Mouse (Mus musculus): ENCODE measurements around the gene Gapvd1. TPM values are rescaled to one million over a fixed set of nuclear protein-coding genes. Genes with fewer than 3 reads are reported as not detected.

Gene Gapvd1
- polyA plus RNA-seq, 1 experiment from 2014 or later: 39.0 TPM

DNA sequence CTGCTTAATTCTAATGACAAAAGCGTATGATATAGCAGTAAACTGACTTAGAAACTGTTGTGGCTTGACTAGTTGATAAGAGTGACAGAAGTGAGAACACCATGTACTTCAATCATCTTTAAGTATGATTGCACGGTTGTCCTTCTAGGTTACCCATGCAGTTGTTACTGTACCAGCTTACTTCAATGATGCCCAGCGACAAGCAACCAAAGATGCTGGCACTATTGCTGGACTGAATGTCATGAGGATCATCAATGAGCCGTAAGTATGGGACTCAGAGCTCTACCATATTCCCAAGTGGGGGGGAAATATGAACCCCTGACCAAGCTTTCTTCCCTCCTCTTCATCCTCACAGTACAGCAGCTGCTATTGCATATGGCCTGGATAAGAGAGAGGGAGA is 18.6 kb upstream of the Gapvd1 start:
- ATAC-seq (no peak), DNase-seq (no peak)
- Histone ChIP-seq H3K36me3 (replicated peaks; ENCODE audit: insufficient read depth, low read length) (peaks cover 59% of the 10 kb centered on the region), H3K9ac (replicated peaks) (peak overlapping the region; percentile 37; the same call in 1 of the 2 replicates), H3K9me3 (ENCODE audit: low read length) (no peaks in the 10 kb centered on the region), H3K4me2 (ENCODE audit: low read depth, low read length) (peak overlapping the region; percentile 88), H3K4me3 (ENCODE audit: low read depth, low read length) (peak overlapping the region; percentile 96), H3K27ac (ENCODE audit: low read depth) (no peak overlapping the region), H3K4me1 (ENCODE audit: insufficient read depth) (peaks cover 42% of the 10 kb centered on the region), H3K27me3 (ENCODE audit: insufficient read depth, low read length) (no peaks in the 10 kb centered on the region)
- 75% methylated on average over 4 of the region's 4 CpGs for WGBS (ENCODE audit: insufficient replicate concordance)
- TF ChIP-seq CTCF (IDR thresholded peaks at IDR 0.05; ENCODE audit: low read depth) (no peak), EP300 (IDR thresholded peaks at IDR 0.05; ENCODE audit: low read depth) (no peak)

DNA sequence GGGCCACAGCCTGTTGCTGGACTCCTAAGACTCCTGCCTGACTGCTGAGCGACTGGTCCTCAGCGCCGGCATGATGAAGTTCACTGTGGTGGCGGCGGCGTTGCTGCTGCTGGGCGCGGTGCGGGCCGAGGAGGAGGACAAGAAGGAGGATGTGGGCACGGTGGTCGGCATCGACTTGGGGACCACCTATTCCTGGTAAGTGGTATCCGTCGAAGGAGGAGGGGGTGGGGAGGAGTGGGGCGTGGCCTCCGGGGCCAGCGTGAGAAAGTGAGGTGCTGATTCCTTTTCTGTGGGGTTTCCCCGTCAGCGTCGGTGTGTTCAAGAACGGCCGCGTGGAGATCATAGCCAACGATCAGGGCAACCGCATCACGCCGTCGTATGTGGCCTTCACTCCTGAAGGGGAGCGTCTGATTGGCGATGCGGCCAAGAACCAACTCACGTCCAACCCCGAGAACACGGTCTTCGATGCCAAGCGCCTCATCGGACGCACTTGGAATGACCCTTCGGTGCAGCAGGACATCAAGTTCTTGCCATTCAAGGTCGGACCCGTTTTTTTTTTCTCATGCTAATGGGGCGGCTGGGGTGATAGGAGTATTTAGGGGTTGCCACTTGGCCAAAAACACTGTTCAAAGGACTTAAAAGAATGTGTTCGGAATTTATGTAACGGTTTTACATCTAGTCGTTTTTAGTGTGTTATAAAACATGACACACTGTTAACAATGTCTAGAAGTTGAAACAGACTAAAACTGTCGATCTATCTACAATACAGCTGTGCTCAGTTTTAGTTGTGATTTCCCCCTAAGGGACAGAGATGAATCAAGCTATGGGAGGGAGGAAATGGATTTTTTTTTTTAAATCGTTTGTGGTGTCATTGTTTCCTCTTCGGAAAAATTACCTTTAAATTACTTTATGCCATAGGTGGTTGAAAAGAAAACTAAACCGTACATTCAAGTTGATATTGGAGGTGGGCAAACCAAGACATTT is 17.5 kb upstream of the Gapvd1 start:
- Histone ChIP-seq H3K4me3 (ENCODE audit: low read depth, low read length) (peak overlapping the region; percentile 96), H3K4me2 (ENCODE audit: low read depth, low read length) (peak overlapping the region; percentile 88), H3K36me3 (replicated peaks; ENCODE audit: insufficient read depth, low read length) (peaks cover 49% of the 10 kb centered on the region), H3K27ac (ENCODE audit: low read depth) (peak overlapping the region; percentile 93), H3K27me3 (ENCODE audit: insufficient read depth, low read length) (no peaks in the 10 kb centered on the region), H3K9ac (replicated peaks) (peak overlapping the region; percentile 97), H3K4me1 (ENCODE audit: insufficient read depth) (peaks cover 42% of the 10 kb centered on the region), H3K9me3 (ENCODE audit: low read length) (no peaks in the 10 kb centered on the region)
- ATAC-seq: peak; percentile 9
- TF ChIP-seq EP300 (IDR thresholded peaks at IDR 0.05; ENCODE audit: low read depth) (no peak), CTCF (IDR thresholded peaks at IDR 0.05; ENCODE audit: low read depth) (no peak)
- WGBS (ENCODE audit: insufficient replicate concordance): 2% methylated on average over 50 of the region's 50 CpGs
- DNase-seq: peak; percentile 78

DNA sequence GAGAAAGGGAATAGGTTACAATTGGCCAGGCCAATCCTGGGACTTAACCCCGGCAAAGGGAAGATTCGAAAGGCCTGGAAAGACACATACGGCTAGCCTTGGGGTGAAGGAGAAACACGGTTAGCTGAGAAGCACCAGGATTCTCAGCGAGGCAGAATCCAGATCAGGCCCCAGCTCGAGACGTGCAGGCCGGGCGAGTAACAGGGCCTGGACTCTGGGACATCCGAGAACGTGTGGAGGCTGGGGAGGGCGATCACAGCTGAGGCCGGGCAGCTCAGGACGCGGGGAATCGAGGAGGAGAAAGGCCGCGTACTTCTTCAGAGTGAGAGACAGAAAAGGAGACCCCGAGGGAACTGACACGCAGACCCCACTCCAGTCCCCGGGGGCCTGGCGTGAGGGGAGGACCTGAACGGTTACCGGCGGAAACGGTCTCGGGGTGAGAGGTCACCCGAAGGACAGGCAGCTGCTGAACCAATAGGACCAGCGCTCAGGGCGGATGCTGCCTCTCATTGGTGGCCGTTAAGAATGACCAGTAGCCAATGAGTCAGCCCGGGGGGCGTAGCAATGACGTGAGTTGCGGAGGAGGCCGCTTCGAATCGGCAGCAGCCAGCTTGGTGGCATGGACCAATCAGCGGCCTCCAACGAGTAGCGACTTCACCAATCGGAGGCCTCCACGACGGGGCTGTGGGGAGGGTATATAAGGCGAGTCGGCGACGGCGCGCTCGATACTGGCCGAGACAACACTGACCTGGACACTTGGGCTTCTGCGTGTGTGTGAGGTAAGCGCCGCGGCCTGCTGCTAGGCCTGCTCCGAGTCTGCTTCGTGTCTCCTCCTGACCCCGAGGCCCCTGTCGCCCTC is 16.6 kb upstream of the Gapvd1 start, which contains the start of gene Hspa5:
Gene Hspa5, plus strand, starts transcription at position 603 of the 859 bp plus-strand sequence.
- ATAC-seq (peak; percentile 97), DNase-seq (peak; percentile 99)
- Histone ChIP-seq H3K9me3 (ENCODE audit: low read length) (no peaks in the 10 kb centered on the region), H3K9ac (replicated peaks) (peak within 1 kb of the TSS; percentile 97), H3K4me1 (ENCODE audit: insufficient read depth) (peaks cover 38% of the 10 kb centered on the region), H3K27me3 (ENCODE audit: insufficient read depth, low read length) (no peaks in the 10 kb centered on the region), H3K4me3 (ENCODE audit: low read depth, low read length) (peak within 1 kb of the TSS; percentile 96), H3K27ac (ENCODE audit: low read depth) (peak within 1 kb of the TSS; percentile 93), H3K36me3 (replicated peaks; ENCODE audit: insufficient read depth, low read length) (peaks cover 39% of the 10 kb centered on the region), H3K4me2 (ENCODE audit: low read depth, low read length) (peak within 1 kb of the TSS; percentile 88)
- TF ChIP-seq CTCF (IDR thresholded peaks at IDR 0.05; ENCODE audit: low read depth): no peak
- TF ChIP-seq EP300 (IDR thresholded peaks at IDR 0.05; ENCODE audit: low read depth): peak; percentile 73; the same call in 1 of the 2 replicates
- WGBS (ENCODE audit: insufficient replicate concordance): under 1% methylated on average over 58 of the region's 60 CpGs

DNA sequence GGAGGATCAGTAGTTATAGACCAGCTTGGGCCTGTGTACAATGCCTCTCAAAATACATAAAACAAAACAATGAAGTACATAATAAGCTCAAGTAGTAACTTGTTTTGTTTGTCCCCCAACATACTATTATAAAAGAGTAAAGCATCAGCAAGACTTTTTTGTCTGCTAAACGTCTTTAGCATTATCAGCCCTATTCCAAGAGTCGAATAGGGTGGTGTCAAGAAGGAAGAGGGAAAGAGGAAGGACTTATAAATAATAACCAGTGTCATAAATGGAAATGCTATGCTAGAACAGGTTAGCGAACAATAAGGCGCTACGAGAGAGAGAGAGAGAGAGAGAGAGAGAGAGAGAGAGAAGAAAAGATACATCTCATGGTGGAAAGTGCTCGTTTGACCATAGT is 15.9 kb upstream of the Gapvd1 start:
- TF ChIP-seq EP300 (IDR thresholded peaks at IDR 0.05; ENCODE audit: low read depth) (no peak), CTCF (IDR thresholded peaks at IDR 0.05; ENCODE audit: low read depth) (no peak)
- under 1% methylated on average over 6 of the region's 6 CpGs for WGBS (ENCODE audit: insufficient replicate concordance)
- Histone ChIP-seq H3K4me2 (ENCODE audit: low read depth, low read length) (peak overlapping the region; percentile 78), H3K4me3 (ENCODE audit: low read depth, low read length) (peak overlapping the region; percentile 77), H3K36me3 (replicated peaks; ENCODE audit: insufficient read depth, low read length) (peaks cover 33% of the 10 kb centered on the region), H3K27ac (ENCODE audit: low read depth) (peak overlapping the region; percentile 90), H3K4me1 (ENCODE audit: insufficient read depth) (peaks cover 32% of the 10 kb centered on the region), H3K27me3 (ENCODE audit: insufficient read depth, low read length) (no peaks in the 10 kb centered on the region), H3K9me3 (ENCODE audit: low read length) (no peaks in the 10 kb centered on the region), H3K9ac (replicated peaks) (peak overlapping the region; percentile 96)
- DNase-seq: no peak
- ATAC-seq: no peak

DNA sequence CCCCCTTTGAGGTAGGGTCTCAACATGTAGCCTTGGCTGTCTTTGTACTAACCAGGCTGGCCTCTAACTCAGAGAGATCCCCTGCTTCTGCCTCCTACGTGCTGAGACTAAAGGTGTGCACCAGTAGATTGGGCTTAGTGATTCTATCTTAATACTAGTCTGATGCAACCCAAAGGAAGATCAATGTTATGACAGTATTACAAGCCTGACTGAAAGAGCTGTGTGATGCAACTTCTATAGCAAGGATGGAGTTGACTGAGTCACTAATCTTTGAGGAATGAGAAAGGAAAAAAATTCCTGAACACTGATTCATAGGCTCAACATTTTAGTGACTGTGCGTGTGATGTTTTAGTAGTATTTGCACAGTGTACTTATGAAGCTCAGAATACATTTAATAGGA is 15.0 kb upstream of the Gapvd1 start:
- Histone ChIP-seq H3K4me3 (ENCODE audit: low read depth, low read length) (peak overlapping the region; percentile 77; the same call in 1 of the 2 replicates), H3K9me3 (ENCODE audit: low read length) (no peaks in the 10 kb centered on the region), H3K9ac (replicated peaks) (no peak overlapping the region; the same call in 1 of the 2 replicates), H3K27me3 (ENCODE audit: insufficient read depth, low read length) (no peaks in the 10 kb centered on the region), H3K27ac (ENCODE audit: low read depth) (no peak overlapping the region; the same call in 1 of the 2 replicates), H3K36me3 (replicated peaks; ENCODE audit: insufficient read depth, low read length) (peaks cover 24% of the 10 kb centered on the region), H3K4me1 (ENCODE audit: insufficient read depth) (peaks cover 27% of the 10 kb centered on the region), H3K4me2 (ENCODE audit: low read depth, low read length) (peak overlapping the region; percentile 78)
- WGBS (ENCODE audit: insufficient replicate concordance): 70% methylated on average over 2 of the region's 2 CpGs
- ATAC-seq (no peak), DNase-seq (no peak)
- TF ChIP-seq CTCF (IDR thresholded peaks at IDR 0.05; ENCODE audit: low read depth): no peak

Data from liver, postnatal 0 days (tissue).